Mouse (Mus musculus) liver, adult 2 months (tissue): ENCODE data around the gene Def6.

Experiments
- CTCF ChIP-seq: fragments of 200-500 bp; IDR thresholded peaks from 2 replicates; pipeline ENCODE4 v1.5.1; 2011; ENCODE audit warnings: low read depth, low read length, control low read depth
- POLR2A ChIP-seq: fragments of 200-500 bp; IDR thresholded peaks from 2 replicates; pipeline ENCODE4 v1.6.1; 2011; ENCODE audit warnings: low read length, control low read depth; ENCODE audit not compliant: insufficient read depth; ENCODE audit errors: extremely low read depth

DNA sequence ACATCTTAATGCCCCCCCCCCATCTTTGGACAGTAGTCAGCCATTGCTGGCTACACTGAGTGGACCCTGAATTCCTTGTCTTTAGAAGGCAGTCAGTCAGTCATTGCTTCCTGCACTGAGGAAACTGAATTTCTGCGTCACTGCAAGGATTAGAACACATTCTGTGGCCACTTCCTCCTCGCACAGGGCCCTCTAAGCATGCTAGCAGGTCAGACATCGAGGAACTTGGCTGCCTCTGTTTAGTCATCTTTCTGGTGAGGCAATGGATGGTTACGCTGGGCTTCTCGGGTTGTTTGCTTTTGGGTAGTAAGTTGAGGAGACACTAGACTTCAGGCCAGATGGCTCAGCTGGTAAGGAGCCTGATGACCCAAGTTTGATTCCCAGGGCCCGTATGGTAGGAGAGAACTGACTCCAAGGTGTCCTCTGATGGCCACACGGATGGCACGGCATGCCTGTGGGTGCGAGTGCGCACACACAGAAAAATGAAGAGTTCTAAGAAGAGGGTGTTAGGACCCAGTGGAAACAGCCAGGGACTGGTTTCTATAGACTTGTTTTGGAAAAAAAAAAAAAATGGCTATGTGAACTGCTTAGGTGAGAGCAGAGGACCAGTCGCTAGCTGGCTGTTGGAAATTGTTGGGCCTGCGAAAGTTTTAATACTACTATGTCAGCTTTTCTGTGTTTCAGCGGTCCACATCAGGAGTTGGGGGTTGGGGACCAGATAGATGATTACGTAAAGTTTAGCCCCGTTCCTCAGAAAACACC is 26.6 kb upstream of the Def6 start:
- no peak for TF ChIP-seq POLR2A
- no peak for TF ChIP-seq CTCF
